Mouse (Mus musculus) limb, embryonic 10.5 days (tissue): ENCODE data around the gene Lrrc28. TPM values are rescaled to one million over a fixed set of nuclear protein-coding genes. Genes with fewer than 3 reads are reported as not detected.
A peak's percentile ranks its signal among the peaks of the same experiment; 100 is the strongest.

Source experiments
- DNase-seq: peaks from one replicate; pipeline ENCODE4 v3.0.0-alpha.2; 2017; ENCODE audit warnings: low spot score
- H3K27ac ChIP-seq: fragments of 300-500 bp; sonication (generic); 2 replicates; pipeline ENCODE4 v1.5.1; 2016; ENCODE audit warnings: mild to moderate bottlenecking
- H3K27me3 ChIP-seq: fragments of 300-500 bp; sonication (generic); 2 replicates; pipeline ENCODE4 v1.6.1; 2016; ENCODE audit warnings: low read depth, mild to moderate bottlenecking; ENCODE audit not compliant: poor library complexity, severe bottlenecking
- H3K36me3 ChIP-seq: fragments of 300-500 bp; sonication (generic); 2 replicates; pipeline ENCODE4 v1.6.1; 2016; ENCODE audit warnings: mild to moderate bottlenecking, moderate library complexity
- H3K4me1 ChIP-seq: fragments of 300-500 bp; sonication (generic); 2 replicates; pipeline ENCODE4 v1.6.1; 2016
- H3K4me3 ChIP-seq: fragments of 300-500 bp; sonication (generic); 2 replicates; pipeline ENCODE4 v1.5.1; 2016; ENCODE audit warnings: mild to moderate bottlenecking, moderate library complexity
- H3K9me3 ChIP-seq: fragments of 300-500 bp; sonication (generic); replicated peaks from 2 replicates; pipeline ENCODE4 v1.6.1; 2016; ENCODE audit warnings: mild to moderate bottlenecking
- WGBS: fragments of 180-500 bp; shearing (Covaris S2); methylation state at CpG from one replicate; pipeline ENCODE4 v1.1.7; 2016; 5-methylcytosine and 5-hydroxymethylcytosine counted together
- polyA plus RNA-seq: library from polyadenylated mRNA; unstranded; fragments of >200 nt; fragmentation: Nextera tagmentation; extraction: Ambion mirVana; gene quantifications from 2 replicates; pipeline ENCODE4 v1.2.1, GENCODE M21; 2016

Gene Lrrc28
- polyA plus RNA-seq, 1 experiment from 2014 or later: 22.5 TPM

DNA sequence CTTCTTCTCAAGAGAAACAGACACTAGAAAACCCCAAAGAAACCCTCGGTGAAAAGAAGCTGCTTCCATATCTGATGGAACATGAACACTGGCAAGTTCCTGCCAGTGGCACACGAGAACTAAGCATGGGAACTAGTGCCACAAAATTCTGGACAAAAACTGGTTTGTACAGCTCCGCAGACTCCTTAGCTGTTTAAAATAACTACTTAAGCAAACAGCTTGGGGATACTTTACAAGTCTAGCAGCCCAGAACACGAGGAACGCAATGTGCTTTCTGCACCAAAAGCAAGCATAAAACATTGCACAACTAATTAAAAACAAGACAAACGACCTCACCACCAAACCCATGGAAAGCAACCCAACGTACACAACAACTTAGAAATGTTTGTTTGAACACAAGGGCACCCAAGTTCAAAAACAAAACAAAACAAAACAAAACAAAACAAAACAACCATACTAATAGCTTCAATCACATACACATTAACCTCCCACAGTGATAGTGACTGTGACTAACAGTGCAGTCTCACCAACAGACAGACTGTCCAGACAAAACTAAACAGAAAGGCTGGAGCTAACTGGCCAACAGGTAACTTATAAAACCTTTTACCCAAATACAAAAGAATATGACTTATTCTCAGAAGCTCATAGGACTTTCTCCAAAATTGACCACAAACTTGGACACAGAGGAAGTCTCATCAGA lies 66.1 kb downstream of the Lrrc28 start:
- Histone ChIP-seq H3K4me3 (no peak overlapping the region), H3K4me1 (no peaks in the 10 kb centered on the region), H3K27ac (no peak overlapping the region), H3K36me3 (no peaks in the 10 kb centered on the region), H3K9me3 (no peaks in the 10 kb centered on the region), H3K27me3 (no peaks in the 10 kb centered on the region)
- WGBS: 76% methylated on average over 7 of the region's 7 CpGs
- no peak for DNase-seq

DNA sequence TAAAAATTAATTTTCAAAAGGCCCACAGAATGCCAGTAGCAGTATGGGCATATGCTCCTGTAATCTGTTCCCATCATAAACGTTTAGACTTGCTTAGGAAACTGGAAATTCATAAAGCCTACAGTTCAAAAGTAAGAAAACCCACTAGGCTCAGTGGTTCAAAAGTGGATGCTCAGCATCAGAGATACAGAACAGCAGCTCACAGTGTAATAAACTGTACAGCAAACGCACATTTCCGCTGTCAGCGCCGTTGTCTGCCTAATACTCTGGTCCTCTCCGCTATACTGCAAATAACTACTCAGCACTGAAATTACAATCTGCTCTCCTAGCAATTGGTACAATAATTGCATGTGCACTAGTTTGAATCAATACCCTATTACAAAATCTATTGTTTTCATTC lies 67.0 kb downstream of the Lrrc28 start:
- no peaks in the 10 kb centered on the region for H3K27me3 ChIP-seq
- no peaks in the 10 kb centered on the region for H3K9me3 ChIP-seq
- H3K36me3 ChIP-seq: no peaks in the 10 kb centered on the region
- H3K4me1 ChIP-seq: 0 out of 2 replicates have a peak, but pooled peaks cover 2% of the 10 kb centered on the region
- H3K27ac ChIP-seq: no peak overlapping the region
- 90% methylated on average over 6 of the region's 6 CpGs for WGBS
- no peak for DNase-seq
- no peak overlapping the region for H3K4me3 ChIP-seq

DNA sequence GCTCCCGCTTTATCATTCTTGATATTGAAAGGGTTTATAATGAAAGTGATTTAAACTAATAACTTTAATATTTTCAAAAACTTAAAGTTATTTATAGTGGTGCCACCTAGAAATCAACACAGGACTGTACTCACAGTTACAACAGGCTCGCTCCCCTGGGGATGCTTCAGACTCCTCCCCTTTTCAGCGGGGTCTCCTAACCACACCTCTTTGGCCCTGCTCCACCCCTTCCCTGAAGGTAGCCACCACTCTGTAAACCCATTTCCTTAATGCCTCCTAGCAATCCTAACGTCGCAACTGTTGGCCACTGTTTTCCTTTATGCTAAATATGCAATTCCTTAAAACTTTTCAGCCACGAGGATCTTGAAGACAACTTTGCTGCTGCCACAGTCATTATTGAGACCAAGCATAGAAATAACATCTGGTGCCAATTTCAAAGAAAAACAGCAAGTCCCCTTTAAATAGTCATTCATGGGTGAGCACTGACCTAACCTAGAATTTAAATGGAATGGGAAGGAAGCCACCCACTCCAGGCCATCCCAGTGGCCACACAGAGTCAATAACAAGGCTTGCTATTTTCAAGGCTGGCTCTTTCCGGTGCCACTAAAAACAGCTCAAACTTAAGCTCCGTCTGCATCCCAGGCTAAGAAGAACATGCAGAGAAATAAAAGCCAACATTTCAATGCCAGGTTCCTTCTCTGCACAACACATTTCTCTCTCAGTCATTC lies 78.4 kb downstream of the Lrrc28 start:
- no peaks in the 10 kb centered on the region for H3K9me3 ChIP-seq
- 57% methylated on average over 8 of the region's 8 CpGs for WGBS
- no peaks in the 10 kb centered on the region for H3K36me3 ChIP-seq
- no peak overlapping the region for H3K27ac ChIP-seq
- no peak for DNase-seq
- H3K4me1 ChIP-seq: peaks cover 16% of the 10 kb centered on the region
- H3K27me3 ChIP-seq: no peaks in the 10 kb centered on the region
- H3K4me3 ChIP-seq: no peak overlapping the region

DNA sequence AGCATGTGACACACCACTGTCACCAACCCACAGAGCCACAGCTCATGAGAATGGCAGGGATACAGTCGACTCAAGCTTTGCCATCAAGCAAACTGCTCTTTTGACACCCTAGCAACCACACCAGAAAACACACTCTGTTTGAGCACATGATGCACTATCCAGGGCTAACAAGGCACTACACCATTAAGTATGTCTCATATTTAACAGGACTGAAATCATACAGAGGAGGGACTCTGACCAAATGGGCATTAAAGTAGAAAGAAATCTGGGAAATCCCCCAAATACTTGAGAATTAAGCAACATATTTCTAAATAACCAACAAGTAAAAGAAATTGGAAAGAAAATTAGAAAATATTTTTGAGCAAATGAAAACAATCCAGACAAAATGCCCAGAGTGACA lies 79.9 kb downstream of the Lrrc28 start:
- no peak overlapping the region for H3K27ac ChIP-seq
- H3K4me1 ChIP-seq: peaks cover 16% of the 10 kb centered on the region
- no peak for DNase-seq
- H3K4me3 ChIP-seq: no peak overlapping the region
- no peaks in the 10 kb centered on the region for H3K27me3 ChIP-seq
- no peaks in the 10 kb centered on the region for H3K9me3 ChIP-seq
- H3K36me3 ChIP-seq: no peaks in the 10 kb centered on the region
- WGBS: 85% methylated on average over 1 of the region's 1 CpGs

DNA sequence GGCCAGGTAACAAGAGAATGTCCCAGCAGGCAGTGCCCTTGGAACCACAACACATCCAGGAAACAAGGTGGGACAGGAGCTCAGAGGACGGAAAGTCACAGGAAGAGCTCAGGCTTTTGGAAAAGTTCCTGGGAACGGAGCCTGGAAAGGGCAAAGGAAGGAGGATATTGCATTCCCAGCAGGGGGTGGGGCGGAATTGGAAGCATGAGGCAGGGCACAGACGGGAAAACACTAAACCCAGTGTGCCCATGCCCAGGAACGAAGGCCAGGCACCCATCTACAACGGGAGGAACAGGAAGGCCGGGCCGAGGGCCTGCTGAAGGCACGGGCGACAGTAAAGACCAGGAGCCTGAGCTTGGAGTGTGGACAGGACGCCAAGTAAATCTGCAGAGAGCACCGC lies 82.9 kb downstream of the Lrrc28 start:
- H3K27ac ChIP-seq: peak overlapping the region; percentile 63
- no peak for DNase-seq

DNA sequence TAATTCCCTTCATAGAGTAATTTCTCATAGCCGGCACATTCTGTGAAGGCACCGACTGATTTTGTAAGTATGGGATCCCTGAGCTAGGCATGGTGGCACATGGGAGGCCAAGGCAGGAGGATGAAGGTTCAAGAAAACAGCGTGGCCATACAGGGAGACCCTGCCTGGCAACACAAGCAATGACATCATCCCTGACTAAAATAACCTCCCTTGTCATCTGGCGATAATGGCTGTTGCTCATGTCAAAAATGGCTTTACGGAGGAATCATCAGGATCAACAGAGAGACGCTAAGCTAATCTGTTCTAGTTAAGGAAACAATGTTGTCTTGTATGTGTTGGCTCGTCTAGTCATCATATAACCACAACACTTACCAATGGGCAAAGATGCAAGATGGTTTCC lies 85.6 kb downstream of the Lrrc28 start:
- H3K4me3 ChIP-seq: no peak overlapping the region
- H3K36me3 ChIP-seq: no peaks in the 10 kb centered on the region
- H3K27me3 ChIP-seq: no peaks in the 10 kb centered on the region
- no peak for DNase-seq
- 94% methylated on average over 7 of the region's 7 CpGs for WGBS
- H3K27ac ChIP-seq: no peak overlapping the region
- no peaks in the 10 kb centered on the region for H3K9me3 ChIP-seq
- peaks cover 9% of the 10 kb centered on the region for H3K4me1 ChIP-seq

More for the DNA sequence above, 82.9 kb downstream of the Lrrc28 start:
- peaks cover 16% of the 10 kb centered on the region for H3K4me1 ChIP-seq
- H3K36me3 ChIP-seq: no peaks in the 10 kb centered on the region
- no peaks in the 10 kb centered on the region for H3K27me3 ChIP-seq
- no peaks in the 10 kb centered on the region for H3K9me3 ChIP-seq
- H3K4me3 ChIP-seq: no peak overlapping the region
- whole genome bisulfite sequencing: 68% methylated on average over 12 of the region's 12 CpGs

DNA sequence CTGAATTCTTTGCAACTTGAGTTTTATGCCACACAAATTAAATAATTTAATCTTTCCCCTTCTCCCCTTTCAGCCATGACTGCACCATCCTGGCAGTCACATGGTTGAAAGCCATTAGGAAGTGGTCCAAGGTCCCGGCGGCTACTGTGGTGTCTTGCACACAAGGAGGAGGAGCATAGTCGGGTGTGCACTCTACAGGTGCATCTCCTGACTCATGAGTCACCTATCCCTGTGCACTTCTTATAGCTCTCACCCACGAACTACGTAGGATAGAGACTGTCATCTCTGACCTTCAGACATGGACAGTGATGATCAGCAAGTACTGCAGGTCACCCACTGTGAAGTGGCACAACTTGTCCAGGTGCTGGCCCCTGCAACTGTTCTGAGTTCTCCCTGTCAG lies 86.8 kb downstream of the Lrrc28 start:
- Histone ChIP-seq H3K27ac (no peak overlapping the region), H3K4me3 (no peak overlapping the region), H3K4me1 (peaks cover 6% of the 10 kb centered on the region), H3K36me3 (no peaks in the 10 kb centered on the region), H3K9me3 (no peaks in the 10 kb centered on the region), H3K27me3 (no peaks in the 10 kb centered on the region)
- 89% methylated on average over 5 of the region's 5 CpGs for WGBS
- DNase-seq: no peak

DNA sequence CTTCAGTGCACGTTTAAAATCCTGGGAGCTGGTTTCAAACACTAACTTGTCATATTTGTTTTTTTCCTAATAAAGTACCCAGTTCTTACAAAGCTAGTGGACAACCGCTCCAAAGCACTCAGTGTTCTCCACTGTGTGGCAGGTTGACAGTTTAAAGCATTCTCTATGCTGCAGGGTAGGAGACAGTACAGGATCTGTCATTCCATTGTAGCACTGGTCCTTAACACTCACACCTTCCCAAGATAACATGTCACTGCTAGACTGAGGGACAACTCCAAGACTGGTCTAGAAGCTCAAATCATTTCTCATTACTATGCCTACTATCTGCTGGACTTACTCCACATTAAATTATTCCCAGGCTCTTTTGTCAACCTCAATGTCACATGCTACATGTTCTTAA lies 90.2 kb downstream of the Lrrc28 start:
- no peak overlapping the region for H3K27ac ChIP-seq

DNA sequence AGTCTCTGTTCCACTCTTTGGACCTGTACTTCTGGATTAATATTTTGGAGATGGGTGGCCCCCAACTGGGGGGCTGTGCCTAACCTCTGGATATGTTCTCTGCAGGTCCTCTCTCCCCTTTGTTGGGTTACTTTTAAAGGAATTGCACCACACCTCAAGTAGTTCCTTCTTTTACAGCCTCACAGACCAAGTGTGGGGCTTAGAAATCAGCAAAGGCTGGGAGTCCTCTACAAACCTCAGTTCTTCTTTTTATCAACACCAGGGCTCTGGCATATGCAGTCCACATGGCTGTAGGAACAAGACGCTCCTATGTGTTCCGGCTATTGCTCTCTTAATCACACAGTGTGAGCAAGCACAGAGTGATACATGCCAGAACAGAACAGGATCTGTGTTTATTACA lies 93.8 kb downstream of the Lrrc28 start:
- no peak overlapping the region for H3K4me3 ChIP-seq
- no peak for DNase-seq
- 91% methylated on average over 2 of the region's 2 CpGs for WGBS
- no peaks in the 10 kb centered on the region for H3K27me3 ChIP-seq
- no peaks in the 10 kb centered on the region for H3K36me3 ChIP-seq
- H3K27ac ChIP-seq: no peak overlapping the region
- H3K4me1 ChIP-seq: no peaks in the 10 kb centered on the region
- no peaks in the 10 kb centered on the region for H3K9me3 ChIP-seq

More for the DNA sequence above, 90.2 kb downstream of the Lrrc28 start:
- Histone ChIP-seq H3K36me3 (no peaks in the 10 kb centered on the region), H3K4me3 (no peak overlapping the region), H3K27me3 (no peaks in the 10 kb centered on the region), H3K9me3 (no peaks in the 10 kb centered on the region), H3K4me1 (no peaks in the 10 kb centered on the region)
- DNase-seq: no peak
- 88% methylated on average over 2 of the region's 2 CpGs for WGBS

DNA sequence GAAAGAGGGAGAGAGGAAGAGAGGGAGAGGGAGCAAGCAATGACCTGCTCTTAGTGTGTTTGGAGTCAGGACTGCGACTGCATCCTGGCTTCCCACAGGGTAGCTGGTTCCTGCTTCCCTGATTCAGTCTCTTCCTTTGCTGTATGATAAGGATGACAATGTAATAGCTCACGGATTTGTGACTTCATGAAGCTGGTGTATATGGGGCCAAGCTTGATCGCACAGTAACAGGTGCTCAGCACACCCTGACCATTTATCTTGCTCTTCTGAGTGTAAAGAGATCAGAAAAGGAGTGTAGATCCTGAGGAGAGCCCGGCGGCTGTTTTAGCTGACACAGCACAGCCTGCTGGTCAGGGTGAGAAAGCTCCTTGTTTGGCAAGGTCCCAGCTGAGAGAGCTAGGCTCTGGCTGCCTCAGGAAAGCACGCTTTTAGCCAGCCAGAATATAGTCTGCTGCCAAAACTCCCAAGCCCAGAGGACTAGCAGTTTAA lies 96.0 kb downstream of the Lrrc28 start:
- Histone ChIP-seq H3K27me3 (no peaks in the 10 kb centered on the region), H3K9me3 (no peaks in the 10 kb centered on the region), H3K4me3 (no peak overlapping the region), H3K4me1 (peaks cover 6% of the 10 kb centered on the region; the same call in 1 of the 2 replicates), H3K36me3 (no peaks in the 10 kb centered on the region), H3K27ac (no peak overlapping the region)
- peak; percentile 51 for DNase-seq
- WGBS: 38% methylated on average over 6 of the region's 6 CpGs

DNA sequence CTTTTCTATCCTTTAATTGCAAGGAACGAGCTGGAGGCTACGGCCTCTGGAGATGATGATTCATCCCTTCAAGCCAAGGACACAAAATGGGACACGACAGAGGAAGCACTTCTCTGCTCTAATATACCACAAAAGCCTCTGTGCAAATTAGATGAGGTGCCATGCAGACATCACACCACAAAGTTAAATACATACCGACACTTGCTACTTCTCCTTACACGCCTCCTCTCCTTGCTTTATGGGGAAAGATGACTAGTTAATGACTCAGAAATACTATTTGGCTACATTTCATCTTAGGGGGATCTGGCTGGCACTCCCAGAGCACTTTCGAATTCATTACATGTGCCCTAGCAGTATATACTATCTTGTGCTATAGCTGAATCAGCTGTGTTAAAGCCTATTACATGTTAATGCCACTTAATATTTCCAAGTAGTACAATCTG lies 96.4 kb downstream of the Lrrc28 start:
- H3K27ac ChIP-seq: no peak overlapping the region
- WGBS: 84% methylated on average over 6 of the region's 6 CpGs
- no peaks in the 10 kb centered on the region for H3K27me3 ChIP-seq
- no peak for DNase-seq
- peaks cover 6% of the 10 kb centered on the region; the same call in 1 of the 2 replicates for H3K4me1 ChIP-seq
- H3K4me3 ChIP-seq: no peak overlapping the region
- no peaks in the 10 kb centered on the region for H3K9me3 ChIP-seq
- H3K36me3 ChIP-seq: no peaks in the 10 kb centered on the region

DNA sequence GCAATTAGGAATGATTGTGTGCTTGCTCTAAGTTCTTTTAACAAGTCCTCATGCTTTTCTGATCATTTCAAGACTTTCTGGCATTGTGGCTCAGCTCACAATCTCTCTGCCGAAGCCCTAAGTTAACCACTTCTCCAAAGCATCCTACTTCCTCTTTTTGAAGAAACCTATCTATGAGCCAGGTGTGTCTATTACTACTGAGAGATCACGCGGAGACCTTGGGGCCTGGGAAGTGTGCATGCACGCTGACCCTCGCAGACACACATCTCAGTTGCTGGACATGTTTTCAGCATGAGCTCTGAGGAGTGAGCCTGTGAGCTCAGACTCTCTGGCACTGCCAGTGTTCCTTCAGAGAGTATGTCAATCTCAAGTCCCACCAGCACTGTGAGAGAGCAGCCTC lies 98.8 kb downstream of the Lrrc28 start:
- no peak overlapping the region for H3K27ac ChIP-seq
- DNase-seq: no peak
- H3K27me3 ChIP-seq: no peaks in the 10 kb centered on the region
- WGBS: 94% methylated on average over 5 of the region's 5 CpGs
- H3K9me3 ChIP-seq: no peaks in the 10 kb centered on the region
- no peaks in the 10 kb centered on the region for H3K36me3 ChIP-seq
- peaks cover 6% of the 10 kb centered on the region; the same call in 1 of the 2 replicates for H3K4me1 ChIP-seq
- H3K4me3 ChIP-seq: no peak overlapping the region

DNA sequence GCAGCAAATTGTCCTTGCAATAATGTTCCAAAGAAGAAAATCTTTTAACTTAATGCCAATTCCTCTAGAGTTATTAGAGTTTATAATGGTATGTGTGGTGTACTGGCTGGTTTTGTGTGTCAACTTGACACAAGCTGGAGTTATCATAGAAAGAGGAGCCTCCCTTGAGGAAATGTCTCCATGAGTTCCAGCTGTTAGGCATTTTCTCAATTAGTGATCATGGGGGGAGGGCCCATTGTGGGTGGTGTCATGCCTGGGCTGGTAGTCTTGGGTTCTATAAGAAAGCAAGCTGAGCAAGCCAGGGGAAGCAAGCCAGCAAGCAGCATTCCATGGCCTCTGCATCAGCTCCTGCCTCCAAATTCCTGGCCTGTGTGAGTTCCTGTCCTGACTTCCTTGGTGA lies 100.5 kb downstream of the Lrrc28 start:
- H3K36me3 ChIP-seq: no peaks in the 10 kb centered on the region
- no peaks in the 10 kb centered on the region for H3K9me3 ChIP-seq
- H3K27me3 ChIP-seq: no peaks in the 10 kb centered on the region
- no peak overlapping the region for H3K4me3 ChIP-seq
- H3K27ac ChIP-seq: no peak overlapping the region
- no peak for DNase-seq
- peaks cover 6% of the 10 kb centered on the region; the same call in 1 of the 2 replicates for H3K4me1 ChIP-seq
